Mouse (Mus musculus) fibroblast of lung, adult 2 months (primary cell): ENCODE measurements around the gene Aqp2.

Experiments used
- DNase-seq: peaks from one replicate; pipeline ENCODE4 v3.0.0-alpha.2; 2011; ENCODE audit warnings: low read depth

Gene Aqp2

GRCm38 (mm10) chr15:99590429-99591084 lies 11.7 kb downstream of the Aqp2 start, which contains the start of gene Aqp5:
Gene Aqp5, plus strand, starts transcription at chr15:99590782.
- DNase-seq, result no peak

GRCm38 (mm10) chr15:99592177-99592576 lies 13.3 kb downstream of the Aqp2 start:
- no peak for DNase-seq

GRCm38 (mm10) chr15:99592877-99593276 lies 14.0 kb downstream of the Aqp2 start:
- DNase-seq, result no peak

GRCm38 (mm10) chr15:99594951-99595350 lies 16.1 kb downstream of the Aqp2 start:
- DNase-seq, result no peak

GRCm38 (mm10) chr15:99596056-99596687 lies 17.3 kb downstream of the Aqp2 start:
- DNase-seq, result no peak

- DNase-seq, result no peak
These were observed 18.0 kb downstream of the Aqp2 start for GRCm38 (mm10) chr15:99596841-99597240.

GRCm38 (mm10) chr15:99597596-99597995 lies 18.7 kb downstream of the Aqp2 start:
- DNase-seq, result no peak

GRCm38 (mm10) chr15:99599245-99600070 lies 20.6 kb downstream of the Aqp2 start:
- no peak for DNase-seq

GRCm38 (mm10) chr15:99600986-99601822 lies 22.3 kb downstream of the Aqp2 start, which contains the start of gene Aqp6:
Gene Aqp6, plus strand, starts transcription at chr15:99601400.
- no peak for DNase-seq

- no peak for DNase-seq
These were observed 22.9 kb downstream of the Aqp2 start for GRCm38 (mm10) chr15:99601823-99602120.

- no peak for DNase-seq
These were observed 23.5 kb downstream of the Aqp2 start for GRCm38 (mm10) chr15:99602206-99602820.

- no peak for DNase-seq
These were observed 24.4 kb downstream of the Aqp2 start for GRCm38 (mm10) chr15:99603216-99603615.

GRCm38 (mm10) chr15:99605595-99605994 lies 26.7 kb downstream of the Aqp2 start:
- DNase-seq, result no peak

- no peak for DNase-seq
These were observed 27.7 kb downstream of the Aqp2 start for GRCm38 (mm10) chr15:99606515-99606914.

GRCm38 (mm10) chr15:99607388-99608113 lies 28.7 kb downstream of the Aqp2 start:
- DNase-seq, result no peak

- no peak for DNase-seq
These were observed 29.7 kb downstream of the Aqp2 start for GRCm38 (mm10) chr15:99608382-99609125.

GRCm38 (mm10) chr15:99611563-99611962 lies 32.7 kb downstream of the Aqp2 start:
- DNase-seq, result no peak

GRCm38 (mm10) chr15:99614273-99614672 lies 35.4 kb downstream of the Aqp2 start:
- DNase-seq, result no peak

GRCm38 (mm10) chr15:99614753-99615152 lies 35.9 kb downstream of the Aqp2 start:
- DNase-seq, result peak; percentile 47

GRCm38 (mm10) chr15:99615246-99615645 lies 36.4 kb downstream of the Aqp2 start:
- DNase-seq, result peak; percentile 51
